Mouse (Mus musculus): Measurements from ENCODE around the gene 4931428F04Rik.

- peak; percentile 85 for TF ChIP-seq CTCF (IDR thresholded peaks at IDR 0.05; ENCODE audit: borderline replicate concordance, extremely low read depth, insufficient read depth, insufficient read length)
- TF ChIP-seq POLR2A (IDR thresholded peaks at IDR 0.05; ENCODE audit: borderline replicate concordance, extremely low read depth, insufficient read depth, insufficient read length, poor library complexity, severe bottlenecking), result no peak
These were observed 35.3 kb downstream of the 4931428F04Rik start for GRCm38 (mm10) chr8:105254152-105254965.
